Mouse (Mus musculus): ENCODE measurements around the gene Plcg2. TPM values are rescaled to one million over a fixed set of nuclear protein-coding genes. Genes with fewer than 3 reads are reported as not detected.

Gene Plcg2
- polyA plus RNA-seq, 1 experiment from 2014 or later = 3.5 TPM

DNA sequence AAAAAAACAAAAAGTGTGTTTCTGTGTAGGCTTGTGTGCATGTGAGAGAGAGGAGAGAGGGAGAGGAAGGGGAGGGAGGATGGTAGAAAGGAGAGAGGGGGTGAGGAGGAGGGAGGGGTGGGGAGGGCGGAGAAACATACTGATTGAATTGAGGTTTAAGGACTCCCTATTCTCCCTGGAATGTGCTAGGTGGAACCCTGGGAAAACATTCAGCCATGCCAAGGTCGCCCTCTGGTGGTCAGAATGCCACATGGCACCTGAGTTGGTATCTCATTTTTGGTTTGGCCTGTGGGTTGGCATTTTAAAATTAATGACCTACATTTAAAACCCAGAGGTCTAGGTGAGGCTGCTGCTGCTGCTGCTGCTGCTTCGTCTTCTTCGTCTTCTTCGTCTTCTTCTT is 71.3 kb downstream of the Plcg2 start:
- 23% methylated on average over 5 of the region's 5 CpGs for WGBS
- H3K4me1 ChIP-seq (ENCODE audit: insufficient read depth, low read depth, low read length) = no peaks in the 10 kb centered on the region
- no peak overlapping the region for H3K27ac ChIP-seq (ENCODE audit: low read length)
- no peaks in the 10 kb centered on the region for H3K27me3 ChIP-seq (replicated peaks; ENCODE audit: insufficient read depth, low read length)
- ATAC-seq (peak; percentile 35), DNase-seq (ENCODE audit: low spot score) (peak; percentile 61)
- no peak overlapping the region for H3K9ac ChIP-seq (replicated peaks; ENCODE audit: low read depth)
- TF ChIP-seq CTCF (IDR thresholded peaks at IDR 0.05) (peak; percentile 89), EP300 (IDR thresholded peaks at IDR 0.05) (no peak)
- no peak overlapping the region for H3K4me3 ChIP-seq (ENCODE audit: low read depth, low read length)
- no peak overlapping the region for H3K4me2 ChIP-seq (replicated peaks; ENCODE audit: low read depth, low read length)
- H3K36me3 ChIP-seq (ENCODE audit: insufficient read depth, low read length) = no peaks in the 10 kb centered on the region
- H3K9me3 ChIP-seq (ENCODE audit: low read length) = no peaks in the 10 kb centered on the region

GRCm38 (mm10) chr8:117576291-117576785 is 78.2 kb downstream of the Plcg2 start:
- Histone ChIP-seq H3K4me3 (ENCODE audit: low read depth, low read length) (no peak overlapping the region), H3K36me3 (ENCODE audit: insufficient read depth, low read length) (no peaks in the 10 kb centered on the region), H3K9ac (replicated peaks; ENCODE audit: low read depth) (no peak overlapping the region), H3K4me1 (ENCODE audit: insufficient read depth, low read depth, low read length) (no peaks in the 10 kb centered on the region), H3K27ac (ENCODE audit: low read length) (no peak overlapping the region), H3K27me3 (replicated peaks; ENCODE audit: insufficient read depth, low read length) (no peaks in the 10 kb centered on the region), H3K9me3 (ENCODE audit: low read length) (no peaks in the 10 kb centered on the region), H3K4me2 (replicated peaks; ENCODE audit: low read depth, low read length) (no peak overlapping the region)
- TF ChIP-seq EP300 (IDR thresholded peaks at IDR 0.05) = no peak
- TF ChIP-seq CTCF (IDR thresholded peaks at IDR 0.05) = no peak
- 61% methylated on average over 9 of the region's 9 CpGs for WGBS
- ATAC-seq (no peak), DNase-seq (ENCODE audit: low spot score) (no peak)

DNA sequence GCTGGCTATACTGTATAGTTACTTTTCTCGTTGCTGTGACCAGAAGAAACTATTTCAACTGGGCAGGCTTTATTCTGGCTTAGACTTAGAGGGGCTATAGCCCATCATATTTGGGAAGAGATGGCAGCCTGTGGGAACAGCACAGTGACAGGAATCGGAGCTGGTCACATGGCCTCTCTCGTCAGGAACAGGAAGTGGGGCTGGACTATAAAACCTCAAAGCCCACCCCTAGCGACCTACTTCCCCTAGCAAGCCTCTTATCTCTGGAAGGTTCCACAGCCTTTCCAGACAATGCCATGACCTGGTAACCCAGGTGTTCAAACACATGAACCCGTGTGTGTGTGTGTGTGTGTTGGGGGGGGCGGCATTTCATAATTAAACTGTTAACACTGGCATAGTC is 79.0 kb downstream of the Plcg2 start:
- H3K9me3 ChIP-seq (ENCODE audit: low read length) = no peaks in the 10 kb centered on the region
- no peak overlapping the region for H3K4me2 ChIP-seq (replicated peaks; ENCODE audit: low read depth, low read length)
- ATAC-seq (no peak), DNase-seq (ENCODE audit: low spot score) (no peak)
- no peak overlapping the region for H3K9ac ChIP-seq (replicated peaks; ENCODE audit: low read depth)
- 63% methylated on average over 6 of the region's 6 CpGs for WGBS
- TF ChIP-seq CTCF (IDR thresholded peaks at IDR 0.05) (no peak), EP300 (IDR thresholded peaks at IDR 0.05) (no peak)
- H3K36me3 ChIP-seq (ENCODE audit: insufficient read depth, low read length) = no peaks in the 10 kb centered on the region
- H3K4me3 ChIP-seq (ENCODE audit: low read depth, low read length) = no peak overlapping the region
- H3K4me1 ChIP-seq (ENCODE audit: insufficient read depth, low read depth, low read length) = no peaks in the 10 kb centered on the region
- H3K27ac ChIP-seq (ENCODE audit: low read length) = no peak overlapping the region
- H3K27me3 ChIP-seq (replicated peaks; ENCODE audit: insufficient read depth, low read length) = no peaks in the 10 kb centered on the region

GRCm38 (mm10) chr8:117577883-117578282 is 79.8 kb downstream of the Plcg2 start:
- WGBS = 55% methylated on average over 10 of the region's 10 CpGs
- no peaks in the 10 kb centered on the region for H3K36me3 ChIP-seq (ENCODE audit: insufficient read depth, low read length)
- ATAC-seq (no peak), DNase-seq (ENCODE audit: low spot score) (peak; percentile 17)
- H3K9me3 ChIP-seq (ENCODE audit: low read length) = no peaks in the 10 kb centered on the region
- TF ChIP-seq CTCF (IDR thresholded peaks at IDR 0.05) = peak; percentile 56
- TF ChIP-seq EP300 (IDR thresholded peaks at IDR 0.05) = no peak
- no peak overlapping the region for H3K9ac ChIP-seq (replicated peaks; ENCODE audit: low read depth)
- H3K4me3 ChIP-seq (ENCODE audit: low read depth, low read length) = no peak overlapping the region
- no peak overlapping the region for H3K27ac ChIP-seq (ENCODE audit: low read length)
- H3K27me3 ChIP-seq (replicated peaks; ENCODE audit: insufficient read depth, low read length) = no peaks in the 10 kb centered on the region
- H3K4me2 ChIP-seq (replicated peaks; ENCODE audit: low read depth, low read length) = no peak overlapping the region
- no peaks in the 10 kb centered on the region for H3K4me1 ChIP-seq (ENCODE audit: insufficient read depth, low read depth, low read length)

DNA sequence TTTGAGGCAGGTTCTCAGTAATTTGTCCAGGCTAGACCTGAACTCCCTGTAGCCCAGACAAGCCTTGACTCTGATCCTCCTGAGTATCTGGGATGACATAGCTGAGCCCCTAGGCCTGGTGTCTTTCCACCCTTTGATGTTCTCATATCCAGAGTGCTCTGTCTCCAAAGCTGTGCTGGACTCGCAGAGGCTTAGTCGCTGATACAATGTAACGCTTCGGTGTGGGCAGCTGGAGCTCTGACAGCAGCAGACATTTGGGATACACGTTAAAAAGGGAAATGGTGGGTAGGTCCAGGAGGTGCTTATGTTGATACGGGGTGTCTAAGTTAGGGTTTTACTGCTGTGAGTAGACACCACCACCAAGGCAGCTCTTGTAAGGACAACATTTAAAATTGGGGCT is 80.8 kb downstream of the Plcg2 start:
- Histone ChIP-seq H3K27me3 (replicated peaks; ENCODE audit: insufficient read depth, low read length) (no peaks in the 10 kb centered on the region), H3K4me1 (ENCODE audit: insufficient read depth, low read depth, low read length) (no peaks in the 10 kb centered on the region), H3K4me2 (replicated peaks; ENCODE audit: low read depth, low read length) (no peak overlapping the region), H3K9me3 (ENCODE audit: low read length) (no peaks in the 10 kb centered on the region), H3K4me3 (ENCODE audit: low read depth, low read length) (no peak overlapping the region), H3K9ac (replicated peaks; ENCODE audit: low read depth) (no peak overlapping the region), H3K36me3 (ENCODE audit: insufficient read depth, low read length) (no peaks in the 10 kb centered on the region), H3K27ac (ENCODE audit: low read length) (no peak overlapping the region)
- no peak for TF ChIP-seq EP300 (IDR thresholded peaks at IDR 0.05)
- no peak for TF ChIP-seq CTCF (IDR thresholded peaks at IDR 0.05)
- WGBS = 80% methylated on average over 6 of the region's 6 CpGs
- ATAC-seq (no peak), DNase-seq (ENCODE audit: low spot score) (no peak)

DNA sequence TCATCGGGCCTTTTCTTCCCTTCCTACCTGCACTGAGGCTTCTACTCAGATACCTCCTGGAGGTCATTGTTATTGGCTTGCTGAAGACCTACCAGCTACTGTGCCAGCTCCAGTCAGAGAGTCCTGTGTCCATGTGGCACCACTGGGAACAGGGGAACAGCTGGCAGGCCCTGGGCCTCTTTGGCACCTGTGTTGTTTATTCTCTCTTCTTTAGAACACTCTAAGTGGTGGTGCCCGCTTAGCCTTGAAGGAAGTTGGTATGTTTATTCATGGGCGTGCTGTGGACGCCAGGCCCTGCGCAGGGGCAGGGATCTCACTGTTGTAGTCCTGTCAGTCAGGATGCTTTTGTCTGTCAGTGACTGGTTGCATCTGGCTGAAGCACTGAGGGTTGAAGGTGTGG is 95.8 kb downstream of the Plcg2 start:
- Histone ChIP-seq H3K36me3 (ENCODE audit: insufficient read depth, low read length) (no peaks in the 10 kb centered on the region), H3K4me3 (ENCODE audit: low read depth, low read length) (no peak overlapping the region), H3K4me2 (replicated peaks; ENCODE audit: low read depth, low read length) (no peak overlapping the region), H3K27me3 (replicated peaks; ENCODE audit: insufficient read depth, low read length) (no peaks in the 10 kb centered on the region), H3K27ac (ENCODE audit: low read length) (no peak overlapping the region), H3K4me1 (ENCODE audit: insufficient read depth, low read depth, low read length) (no peaks in the 10 kb centered on the region), H3K9ac (replicated peaks; ENCODE audit: low read depth) (no peak overlapping the region), H3K9me3 (ENCODE audit: low read length) (no peaks in the 10 kb centered on the region)
- 48% methylated on average over 5 of the region's 5 CpGs for WGBS
- DNase-seq (ENCODE audit: low spot score) = peak; percentile 48
- TF ChIP-seq CTCF (IDR thresholded peaks at IDR 0.05) = no peak
- TF ChIP-seq EP300 (IDR thresholded peaks at IDR 0.05) = no peak
- peak; percentile 71 for ATAC-seq

GRCm38 (mm10) chr8:117595001-117595400 is 96.9 kb downstream of the Plcg2 start:
- H3K4me3 ChIP-seq (ENCODE audit: low read depth, low read length) = no peak overlapping the region
- 39% methylated on average over 2 of the region's 2 CpGs for WGBS
- ATAC-seq = no peak
- DNase-seq (ENCODE audit: low spot score) = no peak
- H3K27me3 ChIP-seq (replicated peaks; ENCODE audit: insufficient read depth, low read length) = no peaks in the 10 kb centered on the region
- H3K9me3 ChIP-seq (ENCODE audit: low read length) = no peaks in the 10 kb centered on the region
- H3K4me1 ChIP-seq (ENCODE audit: insufficient read depth, low read depth, low read length) = no peaks in the 10 kb centered on the region
- H3K4me2 ChIP-seq (replicated peaks; ENCODE audit: low read depth, low read length) = no peak overlapping the region
- no peak overlapping the region for H3K9ac ChIP-seq (replicated peaks; ENCODE audit: low read depth)
- H3K27ac ChIP-seq (ENCODE audit: low read length) = no peak overlapping the region
- no peak for TF ChIP-seq EP300 (IDR thresholded peaks at IDR 0.05)
- TF ChIP-seq CTCF (IDR thresholded peaks at IDR 0.05) = no peak
- H3K36me3 ChIP-seq (ENCODE audit: insufficient read depth, low read length) = no peaks in the 10 kb centered on the region

All from lung, postnatal 0 days (tissue).